Mouse (Mus musculus) brain, embryonic 14.5 days (tissue): ENCODE measurements around the gene Commd9.

ENCODE experiments used
- CTCF ChIP-seq: fragments of 200-500 bp; IDR thresholded peaks from 2 replicates; pipeline ENCODE4 v1.5.1; 2012; ENCODE audit warnings: inconsistent platforms, mild to moderate bottlenecking, moderate library complexity, borderline replicate concordance; ENCODE audit not compliant: insufficient read depth, insufficient read length; ENCODE audit errors: extremely low read depth
- POLR2A ChIP-seq: fragments of 200-500 bp; IDR thresholded peaks from 2 replicates; pipeline ENCODE4 v1.6.1; 2012; ENCODE audit warnings: mild to moderate bottlenecking, inconsistent platforms, borderline replicate concordance; ENCODE audit not compliant: poor library complexity, insufficient read depth, insufficient read length, severe bottlenecking; ENCODE audit errors: extremely low read depth

- no peak for TF ChIP-seq POLR2A
- no peak for TF ChIP-seq CTCF
These were observed 1.8 kb upstream of the Commd9 start for GRCm38 (mm10) chr2:101884286-101884685.
